Mouse (Mus musculus) hindbrain, postnatal 0 days (tissue): ENCODE data around the gene Hrasls5. TPM values are rescaled to one million over a fixed set of nuclear protein-coding genes. Genes with fewer than 3 reads are reported as not detected.

ENCODE experiments used
- ATAC-seq: fragments of 200-750 bp; cut with Nextera tagmentation; 2 replicates; pipeline ENCODE4 v1.8.0; 2017; ENCODE audit warnings: mild to moderate bottlenecking, moderate TSS enrichment, moderate library complexity
- DNase-seq: peaks from one replicate; pipeline ENCODE4 v3.0.0-alpha.2; 2015; ENCODE audit warnings: low spot score
- H3K27ac ChIP-seq: fragments of 300-500 bp; sonication (generic); 2 replicates; pipeline ENCODE4 v1.5.1; 2014; ENCODE audit warnings: mild to moderate bottlenecking
- H3K27me3 ChIP-seq: fragments of 300-500 bp; sonication (generic); 2 replicates; pipeline ENCODE4 v1.6.1; 2014; ENCODE audit warnings: low read length, mixed read lengths; ENCODE audit not compliant: insufficient read depth
- H3K36me3 ChIP-seq: fragments of 300-500 bp; sonication (generic); 2 replicates; pipeline ENCODE4 v1.6.1; 2014; ENCODE audit warnings: low read length, mixed read lengths; ENCODE audit not compliant: insufficient read depth
- H3K4me1 ChIP-seq: fragments of 300-500 bp; sonication (generic); 2 replicates; pipeline ENCODE4 v1.6.1; 2014; ENCODE audit warnings: antibody characterized with exemption, low read length, mixed read lengths; ENCODE audit not compliant: insufficient read depth
- H3K4me2 ChIP-seq: fragments of 300-500 bp; sonication (generic); 2 replicates; pipeline ENCODE4 v1.6.1; 2014; ENCODE audit warnings: low read depth, mild to moderate bottlenecking, low read length, moderate library complexity, mixed read lengths
- H3K4me3 ChIP-seq: fragments of 300-500 bp; sonication (generic); 2 replicates; pipeline ENCODE4 v1.5.1; 2014; ENCODE audit warnings: low read length
- H3K9ac ChIP-seq: fragments of 300-500 bp; sonication (generic); replicated peaks from 2 replicates; pipeline ENCODE4 v1.6.1; 2014; ENCODE audit warnings: mild to moderate bottlenecking, low read length, moderate library complexity, mixed read lengths
- H3K9me3 ChIP-seq: fragments of 300-500 bp; sonication (generic); 2 replicates; pipeline ENCODE4 v1.6.1; 2016; ENCODE audit warnings: low read length, mixed read lengths
- CTCF ChIP-seq: IDR thresholded peaks from 2 replicates; pipeline ENCODE4 v1.5.1; 2016; ENCODE audit warnings: antibody characterized with exemption, control low read depth, low read depth
- WGBS: fragments of 180-500 bp; shearing (Covaris S2); extraction: QIAGEN DNeasy Blood & Tissue Kit; methylation state at CpG from one replicate; pipeline ENCODE4 v1.1.7; 2014; 5-methylcytosine and 5-hydroxymethylcytosine counted together
- polyA plus RNA-seq: library from polyadenylated mRNA; unstranded; fragments of >200 nt; fragmentation: Nextera tagmentation; extraction: Ambion mirVana; gene quantifications from 2 replicates; pipeline ENCODE4 v1.2.1, GENCODE M21; 2015
- total RNA-seq: library from RNA; depleted of rRNA; stranded (reverse); fragments of >200 nt; gene quantifications from 2 replicates; pipeline ENCODE4 v1.2.3, GENCODE M21; 2014

The Hrasls5 gene
- total and polyA plus RNA-seq, 2 experiments from 2014 or later, result 0.18 TPM; not detected in 1

- Histone ChIP-seq H3K27me3 (no peaks in the 10 kb centered on the region), H3K4me3 (no peak overlapping the region), H3K4me1 (no peaks in the 10 kb centered on the region), H3K36me3 (no peaks in the 10 kb centered on the region), H3K27ac (no peak overlapping the region), H3K4me2 (no peak overlapping the region), H3K9ac (no peak overlapping the region), H3K9me3 (no peaks in the 10 kb centered on the region)
- DNase-seq (no peak), ATAC-seq (no peak)
- TF ChIP-seq CTCF, result no peak
Measured at GRCm38 (mm10) chr19:7590795-7591194, 21.5 kb upstream of the Hrasls5 start.

- no peak overlapping the region for H3K4me3 ChIP-seq
- WGBS, result 63% methylated on average over 3 of the region's 3 CpGs
- no peaks in the 10 kb centered on the region for H3K27me3 ChIP-seq
- no peak for TF ChIP-seq CTCF
- DNase-seq (no peak), ATAC-seq (no peak)
- no peak overlapping the region for H3K27ac ChIP-seq
- H3K4me1 ChIP-seq, result no peaks in the 10 kb centered on the region
- no peak overlapping the region for H3K4me2 ChIP-seq
- no peaks in the 10 kb centered on the region for H3K36me3 ChIP-seq
- H3K9ac ChIP-seq, result no peak overlapping the region
- no peaks in the 10 kb centered on the region for H3K9me3 ChIP-seq
Measured at GRCm38 (mm10) chr19:7592018-7592417, 20.3 kb upstream of the Hrasls5 start.

- Histone ChIP-seq H3K4me1 (no peaks in the 10 kb centered on the region), H3K4me2 (no peak overlapping the region), H3K27me3 (no peaks in the 10 kb centered on the region), H3K9me3 (no peaks in the 10 kb centered on the region), H3K27ac (no peak overlapping the region), H3K36me3 (no peaks in the 10 kb centered on the region), H3K4me3 (no peak overlapping the region), H3K9ac (no peak overlapping the region)
- DNase-seq (peak; percentile 79), ATAC-seq (0 out of 2 replicates have a peak, but pooled peaks have one; percentile 29)
- TF ChIP-seq CTCF, result peak; percentile 76
- WGBS, result 22% methylated on average over 2 of the region's 2 CpGs
Measured at GRCm38 (mm10) chr19:7595534-7595933, 16.8 kb upstream of the Hrasls5 start.

- no peaks in the 10 kb centered on the region for H3K9me3 ChIP-seq
Measured at GRCm38 (mm10) chr19:7598481-7598880, 13.9 kb upstream of the Hrasls5 start.

GRCm38 (mm10) chr19:7601551-7601950 lies 10.8 kb upstream of the Hrasls5 start:
- Histone ChIP-seq H3K4me1 (no peaks in the 10 kb centered on the region), H3K9ac (no peak overlapping the region), H3K27me3 (no peaks in the 10 kb centered on the region), H3K4me3 (no peak overlapping the region), H3K27ac (no peak overlapping the region), H3K4me2 (no peak overlapping the region), H3K9me3 (no peaks in the 10 kb centered on the region), H3K36me3 (no peaks in the 10 kb centered on the region)
- TF ChIP-seq CTCF, result no peak
- ATAC-seq, result no peak
- 80% methylated on average over 4 of the region's 4 CpGs for WGBS
- no peak for DNase-seq

More at GRCm38 (mm10) chr19:7598481-7598880, 13.9 kb upstream of the Hrasls5 start:
- no peak for TF ChIP-seq CTCF
- ATAC-seq (no peak), DNase-seq (no peak)
- WGBS, result 65% methylated on average over 4 of the region's 4 CpGs
- H3K4me2 ChIP-seq, result no peak overlapping the region
- no peak overlapping the region for H3K4me3 ChIP-seq
- no peaks in the 10 kb centered on the region for H3K36me3 ChIP-seq
- H3K27me3 ChIP-seq, result no peaks in the 10 kb centered on the region
- H3K27ac ChIP-seq, result no peak overlapping the region
- H3K9ac ChIP-seq, result no peak overlapping the region
- H3K4me1 ChIP-seq, result no peaks in the 10 kb centered on the region

GRCm38 (mm10) chr19:7604107-7604506 lies 8.2 kb upstream of the Hrasls5 start:
- Histone ChIP-seq H3K9ac (no peak overlapping the region), H3K27ac (no peak overlapping the region), H3K36me3 (no peaks in the 10 kb centered on the region), H3K4me2 (no peak overlapping the region), H3K9me3 (no peaks in the 10 kb centered on the region), H3K27me3 (0 out of 2 replicates have a peak, but pooled peaks cover 5% of the 10 kb centered on the region), H3K4me1 (peaks cover 11% of the 10 kb centered on the region), H3K4me3 (no peak overlapping the region)
- 96% methylated on average over 10 of the region's 10 CpGs for WGBS
- no peak for ATAC-seq
- DNase-seq, result no peak
- no peak for TF ChIP-seq CTCF

GRCm38 (mm10) chr19:7605013-7605412 lies 7.3 kb upstream of the Hrasls5 start:
- Histone ChIP-seq H3K9me3 (no peaks in the 10 kb centered on the region), H3K4me1 (peaks cover 11% of the 10 kb centered on the region), H3K36me3 (no peaks in the 10 kb centered on the region), H3K9ac (no peak overlapping the region), H3K27ac (no peak overlapping the region), H3K4me3 (no peak overlapping the region), H3K27me3 (0 out of 2 replicates have a peak, but pooled peaks cover 5% of the 10 kb centered on the region), H3K4me2 (no peak overlapping the region)
- ATAC-seq (no peak), DNase-seq (no peak)
- TF ChIP-seq CTCF, result no peak
